Mouse (Mus musculus) central nervous system, embryonic 18 days (tissue): Measurements from ENCODE around the gene Hint1. TPM values are rescaled to one million over a fixed set of nuclear protein-coding genes. Genes with fewer than 3 reads are reported as not detected.

Experiments
- polyA plus RNA-seq: library from polyadenylated mRNA; depleted of rRNA; stranded (reverse); fragments of >200 nt; gene quantifications from 2 replicates; pipeline ENCODE4 v1.2.3, GENCODE M21; 2012; rRNA removed

The Hint1 gene
- polyA plus RNA-seq = 836 and 975 TPM in 2 replicates

DNA sequence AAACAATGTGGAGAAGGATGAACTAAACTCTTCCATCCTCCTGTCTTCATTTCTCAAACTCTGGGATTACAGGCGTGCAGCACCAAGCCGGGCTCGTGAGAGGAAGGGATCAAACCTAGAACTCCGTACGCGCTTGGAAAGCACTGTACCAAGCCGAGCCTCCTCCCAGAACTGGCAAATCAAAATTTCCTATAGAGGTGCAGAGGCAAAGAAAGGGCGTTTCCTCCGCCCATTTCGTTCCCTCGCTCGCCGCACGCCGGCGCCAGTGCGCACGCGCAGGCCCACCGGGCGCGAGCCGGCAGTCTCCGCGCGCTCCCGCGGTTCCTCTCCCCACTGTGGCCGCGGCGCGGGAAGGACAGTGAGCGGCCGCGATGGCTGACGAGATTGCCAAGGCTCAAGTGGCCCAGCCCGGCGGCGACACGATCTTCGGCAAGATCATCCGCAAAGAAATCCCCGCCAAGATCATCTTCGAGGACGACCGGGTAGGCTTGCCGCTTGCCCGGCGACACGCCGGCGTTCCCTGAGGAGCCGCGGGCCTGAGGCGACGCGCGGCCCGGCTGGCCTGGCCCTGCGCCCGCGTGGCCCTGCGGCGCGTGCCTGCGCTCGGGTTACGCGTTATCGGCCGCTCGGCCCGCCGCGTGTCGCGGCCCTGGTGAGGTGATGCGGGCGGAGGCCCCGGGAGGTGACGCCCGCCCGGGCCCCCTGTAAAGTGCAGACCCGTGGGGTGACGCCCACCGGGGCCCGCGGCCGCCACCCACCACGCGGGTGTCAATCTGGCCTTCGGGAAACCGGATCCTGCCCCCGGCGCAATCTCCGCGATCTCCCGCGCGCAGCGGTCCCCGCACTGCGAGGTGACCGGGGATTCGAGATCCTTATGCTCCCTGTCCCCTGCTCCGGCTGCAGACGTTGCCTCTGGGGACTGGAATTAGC lies at the start of gene Hint1:
Hint1 (plus strand) TSS at position 265 of the 930 bp plus-strand sequence.

DNA sequence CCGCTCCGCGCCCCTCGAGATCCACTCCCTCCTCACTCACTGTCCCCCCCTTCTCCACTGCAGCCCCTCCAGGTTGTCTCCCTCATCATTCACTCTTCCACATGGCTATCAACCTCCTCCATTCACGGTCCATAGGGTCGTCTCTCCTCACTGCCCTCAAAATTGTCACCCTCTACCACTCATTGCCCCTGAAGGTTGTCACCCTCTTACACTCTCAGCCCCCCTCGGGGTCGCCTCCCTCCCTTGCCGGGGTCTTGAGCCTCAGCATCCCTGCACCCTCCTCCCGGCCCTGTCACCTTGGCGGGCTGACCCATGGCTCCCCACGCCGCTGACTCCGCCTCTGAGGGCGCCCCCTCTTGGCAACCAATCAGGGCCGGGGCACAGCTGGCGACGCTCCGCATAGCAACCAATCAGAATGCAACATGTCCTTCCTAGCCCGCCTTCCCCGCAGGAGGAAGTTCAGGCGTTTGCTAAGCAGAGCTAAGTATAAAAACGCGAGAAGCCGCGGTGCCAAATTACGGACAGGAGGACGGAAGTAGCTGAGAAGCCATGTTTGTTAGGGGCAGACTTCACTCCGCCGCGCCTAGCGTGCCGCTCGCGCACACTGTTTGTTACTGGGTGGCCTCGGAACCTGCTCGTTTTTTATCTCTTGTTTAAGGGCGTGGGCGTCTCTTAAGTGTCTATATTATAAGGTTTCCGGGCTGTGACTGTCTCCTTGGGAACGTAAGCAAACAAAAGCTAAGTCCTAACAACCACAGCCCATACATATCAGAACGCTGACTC lies 5.7 kb upstream of the Hint1 start, which contains the start of gene Lyrm7:
Lyrm7 (minus strand) TSS at position 661 of the 783 bp plus-strand sequence.

GRCm38 (mm10) chr11:54902333-54903323 lies 36.4 kb downstream of the Hint1 start, which contains the start of gene Gpx3:
TSS of gene Gpx3 (plus strand) at chr11:54902453.

Other genes with a start within 250 kb of the Hint1 start
- gene Cdc42se2, start 78.7 kb upstream of the Hint1 start, polyA plus RNA-seq = 101 and 102 TPM in 2 replicates
- gene Lyrm7, start 5.5 kb upstream of the Hint1 start, polyA plus RNA-seq = 11.4 and 13.0 TPM in 2 replicates
- gene Gpx3, start 36.1 kb downstream of the Hint1 start, polyA plus RNA-seq = 11.4 and 14.7 TPM in 2 replicates
- 11.8 and 12.5 TPM in 2 replicates for gene Tnip1, start 96.5 kb downstream of the Hint1 start, polyA plus RNA-seq
- gene Anxa6, start 167.1 kb downstream of the Hint1 start, polyA plus RNA-seq = 44.2 and 55.6 TPM in 2 replicates
- gene Ccdc69, start 211.7 kb downstream of the Hint1 start, polyA plus RNA-seq = 0.35 and 0.55 TPM in 2 replicates
- 15.8 and 17.6 TPM in 2 replicates for gene Gm2a, start 231.7 kb downstream of the Hint1 start, polyA plus RNA-seq